Mouse (Mus musculus) heart, embryonic 10.5 days (tissue): ENCODE data around the gene Klk7. TPM values are rescaled to one million over a fixed set of nuclear protein-coding genes. Genes with fewer than 3 reads are reported as not detected.

Source experiments
- DNase-seq: peaks from one replicate; pipeline ENCODE4 v3.0.0-alpha.2; 2017; ENCODE audit warnings: low spot score
- H3K27ac ChIP-seq: fragments of 300-500 bp; sonication (generic); 2 replicates; pipeline ENCODE4 v1.5.1; 2016; ENCODE audit warnings: mild to moderate bottlenecking
- H3K27me3 ChIP-seq: fragments of 300-500 bp; sonication (generic); 2 replicates; pipeline ENCODE4 v1.6.1; 2016; ENCODE audit warnings: mild to moderate bottlenecking; ENCODE audit not compliant: poor library complexity, insufficient read depth, severe bottlenecking
- H3K36me3 ChIP-seq: fragments of 300-500 bp; sonication (generic); 2 replicates; pipeline ENCODE4 v1.6.1; 2016; ENCODE audit warnings: mild to moderate bottlenecking, moderate library complexity
- H3K4me1 ChIP-seq: fragments of 300-500 bp; sonication (generic); 2 replicates; pipeline ENCODE4 v1.6.1; 2016; ENCODE audit warnings: mild to moderate bottlenecking
- H3K4me3 ChIP-seq: fragments of 300-500 bp; sonication (generic); 2 replicates; pipeline ENCODE4 v1.5.1; 2016; ENCODE audit warnings: mild to moderate bottlenecking, moderate library complexity
- H3K9me3 ChIP-seq: fragments of 300-500 bp; sonication (generic); 2 replicates; pipeline ENCODE4 v1.6.1; 2016; ENCODE audit warnings: mild to moderate bottlenecking, moderate library complexity
- WGBS: fragments of 180-500 bp; shearing (Covaris S2); methylation state at CpG from one replicate; pipeline ENCODE4 v1.1.7; 2016; 5-methylcytosine and 5-hydroxymethylcytosine counted together
- polyA plus RNA-seq: library from polyadenylated mRNA; unstranded; fragments of >200 nt; fragmentation: Nextera tagmentation; extraction: Ambion mirVana; gene quantifications from 2 replicates; pipeline ENCODE4 v1.2.1, GENCODE M21; 2016

The Klk7 gene
- polyA plus RNA-seq, 1 experiment from 2014 or later = not detected

GRCm38 (mm10) chr7:43778176-43778970, 32.7 kb upstream of the Klk7 start:
- 77% methylated on average over 10 of the region's 10 CpGs for WGBS
- H3K36me3 ChIP-seq = no peaks in the 10 kb centered on the region
- peaks cover 11% of the 10 kb centered on the region for H3K4me1 ChIP-seq
- peaks cover 25% of the 10 kb centered on the region for H3K27me3 ChIP-seq
- no peaks in the 10 kb centered on the region for H3K9me3 ChIP-seq
- no peak overlapping the region for H3K4me3 ChIP-seq
- no peak overlapping the region for H3K27ac ChIP-seq
- DNase-seq = no peak

GRCm38 (mm10) chr7:43780241-43780640, 30.9 kb upstream of the Klk7 start:
- no peak for DNase-seq
- WGBS = 51% methylated on average over 6 of the region's 6 CpGs
- Histone ChIP-seq H3K27ac (no peak overlapping the region), H3K27me3 (peaks cover 40% of the 10 kb centered on the region), H3K36me3 (no peaks in the 10 kb centered on the region), H3K4me1 (peaks cover 7% of the 10 kb centered on the region), H3K4me3 (no peak overlapping the region), H3K9me3 (no peaks in the 10 kb centered on the region)

- WGBS = 40% methylated on average over 5 of the region's 5 CpGs
- Histone ChIP-seq H3K27me3 (peaks cover 40% of the 10 kb centered on the region), H3K4me1 (peaks cover 7% of the 10 kb centered on the region), H3K36me3 (no peaks in the 10 kb centered on the region), H3K9me3 (no peaks in the 10 kb centered on the region), H3K27ac (no peak within 1 kb of the TSS), H3K4me3 (no peak within 1 kb of the TSS)
- no peak for DNase-seq
These were observed 30.3 kb upstream of the Klk7 start, which contains the start of gene Klk10 for GRCm38 (mm10) chr7:43780746-43781145. Gene Klk10, plus strand, starts transcription at chr7:43781035.

GRCm38 (mm10) chr7:43781541-43781940, 29.6 kb upstream of the Klk7 start:
- no peaks in the 10 kb centered on the region for H3K36me3 ChIP-seq
- WGBS = 75% methylated on average over 11 of the region's 11 CpGs

GRCm38 (mm10) chr7:43782275-43783265, 28.5 kb upstream of the Klk7 start:
- WGBS = 8% methylated on average over 36 of the region's 36 CpGs
- Histone ChIP-seq H3K27me3 (peaks cover 40% of the 10 kb centered on the region), H3K4me1 (peaks cover 7% of the 10 kb centered on the region), H3K9me3 (no peaks in the 10 kb centered on the region), H3K36me3 (no peaks in the 10 kb centered on the region), H3K4me3 (peak overlapping the region; percentile 52), H3K27ac (0 out of 2 replicates have a peak overlapping the region, but pooled peaks have one; percentile 52)
- peak; percentile 87 for DNase-seq

More at GRCm38 (mm10) chr7:43781541-43781940, 29.6 kb upstream of the Klk7 start:
- H3K27ac ChIP-seq = no peak overlapping the region
- peaks cover 7% of the 10 kb centered on the region for H3K4me1 ChIP-seq
- DNase-seq = no peak
- H3K9me3 ChIP-seq = no peaks in the 10 kb centered on the region
- peaks cover 40% of the 10 kb centered on the region for H3K27me3 ChIP-seq
- no peak overlapping the region for H3K4me3 ChIP-seq

GRCm38 (mm10) chr7:43785286-43785685, 25.8 kb upstream of the Klk7 start:
- Histone ChIP-seq H3K9me3 (no peaks in the 10 kb centered on the region), H3K4me3 (no peak overlapping the region), H3K4me1 (peaks cover 7% of the 10 kb centered on the region), H3K27me3 (peaks cover 40% of the 10 kb centered on the region), H3K27ac (no peak overlapping the region), H3K36me3 (no peaks in the 10 kb centered on the region)
- no peak for DNase-seq
- WGBS = 77% methylated on average over 1 of the region's 1 CpGs

GRCm38 (mm10) chr7:43788096-43788495, 23.0 kb upstream of the Klk7 start:
- no peaks in the 10 kb centered on the region for H3K9me3 ChIP-seq
- H3K4me1 ChIP-seq = no peaks in the 10 kb centered on the region
- no peak overlapping the region for H3K4me3 ChIP-seq
- H3K27me3 ChIP-seq = peaks cover 18% of the 10 kb centered on the region
- WGBS = 70% methylated on average over 3 of the region's 3 CpGs
- H3K27ac ChIP-seq = no peak overlapping the region
- H3K36me3 ChIP-seq = no peaks in the 10 kb centered on the region
- no peak for DNase-seq

- no peak for DNase-seq
- Histone ChIP-seq H3K9me3 (no peaks in the 10 kb centered on the region), H3K4me3 (no peak overlapping the region), H3K27me3 (peaks cover 12% of the 10 kb centered on the region), H3K27ac (no peak overlapping the region), H3K36me3 (no peaks in the 10 kb centered on the region), H3K4me1 (no peaks in the 10 kb centered on the region)
- WGBS = 61% methylated on average over 2 of the region's 2 CpGs
These were observed 21.8 kb upstream of the Klk7 start for GRCm38 (mm10) chr7:43789295-43789694.

- no peaks in the 10 kb centered on the region for H3K9me3 ChIP-seq
- WGBS = 70% methylated on average over 7 of the region's 7 CpGs
- DNase-seq = no peak
These were observed 19.5 kb upstream of the Klk7 start, which contains the start of gene Klk9 for GRCm38 (mm10) chr7:43791591-43791990. Gene Klk9, plus strand, starts transcription at chr7:43791891.

GRCm38 (mm10) chr7:43796355-43796754, 14.7 kb upstream of the Klk7 start:
- Histone ChIP-seq H3K9me3 (no peaks in the 10 kb centered on the region), H3K27me3 (peaks cover 54% of the 10 kb centered on the region), H3K27ac (no peak overlapping the region), H3K4me3 (peak overlapping the region; percentile 68), H3K36me3 (no peaks in the 10 kb centered on the region), H3K4me1 (peaks cover 12% of the 10 kb centered on the region; the same call in 1 of the 2 replicates)
- DNase-seq = no peak
- 9% methylated on average over 8 of the region's 8 CpGs for WGBS

More at GRCm38 (mm10) chr7:43791591-43791990, 19.5 kb upstream of the Klk7 start, which contains the start of gene Klk9:
- H3K4me3 ChIP-seq = no peak within 1 kb of the TSS
- no peak within 1 kb of the TSS for H3K27ac ChIP-seq
- peaks cover 4% of the 10 kb centered on the region; the same call in 1 of the 2 replicates for H3K4me1 ChIP-seq
- H3K36me3 ChIP-seq = no peaks in the 10 kb centered on the region
- H3K27me3 ChIP-seq = peaks cover 30% of the 10 kb centered on the region

- Histone ChIP-seq H3K9me3 (no peaks in the 10 kb centered on the region), H3K27me3 (peaks cover 54% of the 10 kb centered on the region), H3K27ac (0 out of 2 replicates have a peak within 1 kb of the TSS, but pooled peaks have one; percentile 38), H3K4me3 (peak within 1 kb of the TSS; percentile 68), H3K36me3 (no peaks in the 10 kb centered on the region), H3K4me1 (peaks cover 12% of the 10 kb centered on the region; the same call in 1 of the 2 replicates)
- no peak for DNase-seq
- under 1% methylated on average over 28 of the region's 28 CpGs for WGBS
These were observed 13.7 kb upstream of the Klk7 start, which contains the start of gene Klk8 for GRCm38 (mm10) chr7:43797333-43797769. Gene Klk8, plus strand, starts transcription at chr7:43797577.

GRCm38 (mm10) chr7:43797844-43798462, 13.1 kb upstream of the Klk7 start:
- no peaks in the 10 kb centered on the region for H3K36me3 ChIP-seq
- H3K27ac ChIP-seq = no peak overlapping the region
- DNase-seq = no peak
- peaks cover 12% of the 10 kb centered on the region; the same call in 1 of the 2 replicates for H3K4me1 ChIP-seq
- peak overlapping the region; percentile 68 for H3K4me3 ChIP-seq
- 33% methylated on average over 13 of the region's 13 CpGs for WGBS
- peaks cover 54% of the 10 kb centered on the region for H3K27me3 ChIP-seq
- no peaks in the 10 kb centered on the region for H3K9me3 ChIP-seq
